Mouse (Mus musculus) megakaryocyte, embryonic 14.5 days (primary cell): ENCODE measurements around the gene Olfr323.

Experiments
- FLI1 ChIP-seq: IDR thresholded peaks from 2 replicates; pipeline ENCODE4 v1.6.1; 2012; ENCODE audit warnings: low read length, inconsistent platforms, mixed read lengths
- GATA1 ChIP-seq: IDR thresholded peaks from 3 replicates; pipeline ENCODE4 v1.6.1; 2012; ENCODE audit warnings: mixed read lengths, low read length, inconsistent platforms, borderline replicate concordance

- TF ChIP-seq GATA1 (no peak), FLI1 (no peak)
Observed at GRCm38 (mm10) chr11:58607030-58607429, 23.3 kb downstream of the Olfr323 start.
